Mouse (Mus musculus) MEL (cell line): ENCODE measurements around the gene Zbtb24. TPM values are rescaled to one million over a fixed set of nuclear protein-coding genes. Genes with fewer than 3 reads are reported as not detected.

ENCODE experiments used
- polyA plus RNA-seq, 2 experiments: library from polyadenylated mRNA; stranded (reverse) in 1 of 2; unstranded in 1 of 2; fragments of >175 nt in 1 of 2; fragments of >200 nt in 1 of 2; gene quantifications; 2 replicates each; pipeline versions ENCODE4 v1.2.1 to v1.2.4; 2012; ENCODE audit warnings: low replicate concordance in 2 of 2, low read depth in 1 of 2; ENCODE audit not compliant: insufficient read length in 2 of 2, insufficient read depth in 1 of 2, missing spikeins in 1 of 2
- total RNA-seq: library from RNA; depleted of rRNA; stranded (reverse); fragments of 300-350 nt; gene quantifications from 2 replicates; pipeline ENCODE4 v1.2.3, GENCODE M21; 2012; rRNA removed

Gene Zbtb24
- total and polyA plus RNA-seq, 3 experiments: 7.6 to 11.0 TPM; not detected in 1

Other genes with a start within 250 kb of the Zbtb24 start
- 21.4 and 22.1 TPM in 2 replicates for gene Fig4, start 147.1 kb upstream of the Zbtb24 start, total RNA-seq
- gene Fig4, start 147.1 kb upstream of the Zbtb24 start, polyA plus RNA-seq: 10 to 100 TPM in 1 of 2 experiments, not detected in 1; 27.4 TPM
- not detected in 2 replicates for gene Ak9, start 146.4 kb upstream of the Zbtb24 start, total RNA-seq
- gene Ak9, start 146.4 kb upstream of the Zbtb24 start, polyA plus RNA-seq: under 1 TPM in 1 of 2 experiments, not detected in 1; 0.21 TPM
- gene Mical1, start 25.9 kb downstream of the Zbtb24 start, total RNA-seq: 1.3 and 4.3 TPM in 2 replicates
- 10 to 100 TPM in 1 of 2 experiments, not detected in 1; 15.7 TPM for gene Mical1, start 25.9 kb downstream of the Zbtb24 start, polyA plus RNA-seq
- gene Smpd2, start 40.0 kb downstream of the Zbtb24 start, total RNA-seq: 0.04 and 0.07 TPM in 2 replicates
- gene Smpd2, start 40.0 kb downstream of the Zbtb24 start, polyA plus RNA-seq: under 1 TPM in 1 of 2 experiments, not detected in 1; 0.42 TPM
- gene Ppil6, start 40.1 kb downstream of the Zbtb24 start, total RNA-seq: not detected in 2 replicates
- not detected for gene Ppil6, start 40.1 kb downstream of the Zbtb24 start, polyA plus RNA-seq
- gene Cd164, start 69.0 kb downstream of the Zbtb24 start, total RNA-seq: 21.4 and 23.6 TPM in 2 replicates
- gene Cd164, start 69.0 kb downstream of the Zbtb24 start, polyA plus RNA-seq: 10 to 100 TPM in 1 of 2 experiments, not detected in 1; 59.4 TPM